Mouse (Mus musculus) heart, embryonic 15.5 days (tissue): ENCODE measurements around the gene Kif6. TPM values are rescaled to one million over a fixed set of nuclear protein-coding genes. Genes with fewer than 3 reads are reported as not detected.

Experiments
- ATAC-seq: fragments of 200-750 bp; cut with Nextera tagmentation; replicated peaks from 2 replicates; pipeline ENCODE4 v1.8.0; 2017; ENCODE audit warnings: low read depth, moderate TSS enrichment; ENCODE audit not compliant: insufficient number of reproducible peaks, insufficient read depth, low FRiP score
- H3K27ac ChIP-seq: fragments of 300-500 bp; sonication (generic); 2 replicates; pipeline ENCODE4 v1.5.1; 2015; ENCODE audit warnings: mild to moderate bottlenecking, inconsistent platforms
- H3K27me3 ChIP-seq: fragments of 300-500 bp; sonication (generic); 2 replicates; pipeline ENCODE4 v1.6.1; 2015; ENCODE audit warnings: inconsistent platforms
- H3K36me3 ChIP-seq: fragments of 300-500 bp; sonication (generic); 2 replicates; pipeline ENCODE4 v1.6.1; 2015; ENCODE audit warnings: mild to moderate bottlenecking, inconsistent platforms
- H3K4me1 ChIP-seq: fragments of 300-500 bp; sonication (generic); replicated peaks from 2 replicates; pipeline ENCODE4 v1.6.1; 2015; ENCODE audit warnings: inconsistent platforms
- H3K4me2 ChIP-seq: fragments of 300-500 bp; sonication (generic); 2 replicates; pipeline ENCODE4 v1.6.1; 2015; ENCODE audit warnings: inconsistent platforms, mild to moderate bottlenecking, moderate library complexity
- H3K4me3 ChIP-seq: fragments of 300-500 bp; sonication (generic); 2 replicates; pipeline ENCODE4 v1.5.1; 2015; ENCODE audit warnings: mild to moderate bottlenecking, inconsistent platforms
- H3K9ac ChIP-seq: fragments of 300-500 bp; sonication (generic); 2 replicates; pipeline ENCODE4 v1.6.1; 2015; ENCODE audit warnings: mild to moderate bottlenecking, inconsistent platforms
- H3K9me3 ChIP-seq: fragments of 300-500 bp; sonication (generic); replicated peaks from 2 replicates; pipeline ENCODE4 v1.6.1; 2016; ENCODE audit warnings: inconsistent platforms
- WGBS: fragments of 180-500 bp; shearing (Covaris S2); methylation state at CpG from one replicate; pipeline ENCODE4 v1.1.7; 2015; ENCODE audit warnings: mixed read lengths; 5-methylcytosine and 5-hydroxymethylcytosine counted together
- polyA plus RNA-seq: library from polyadenylated mRNA; unstranded; fragments of >200 nt; fragmentation: Nextera tagmentation; extraction: Ambion mirVana; gene quantifications from 2 replicates; pipeline ENCODE4 v1.2.1, GENCODE M21; 2015

The Kif6 gene
- polyA plus RNA-seq, 1 experiment from 2014 or later = 1.9 TPM

DNA sequence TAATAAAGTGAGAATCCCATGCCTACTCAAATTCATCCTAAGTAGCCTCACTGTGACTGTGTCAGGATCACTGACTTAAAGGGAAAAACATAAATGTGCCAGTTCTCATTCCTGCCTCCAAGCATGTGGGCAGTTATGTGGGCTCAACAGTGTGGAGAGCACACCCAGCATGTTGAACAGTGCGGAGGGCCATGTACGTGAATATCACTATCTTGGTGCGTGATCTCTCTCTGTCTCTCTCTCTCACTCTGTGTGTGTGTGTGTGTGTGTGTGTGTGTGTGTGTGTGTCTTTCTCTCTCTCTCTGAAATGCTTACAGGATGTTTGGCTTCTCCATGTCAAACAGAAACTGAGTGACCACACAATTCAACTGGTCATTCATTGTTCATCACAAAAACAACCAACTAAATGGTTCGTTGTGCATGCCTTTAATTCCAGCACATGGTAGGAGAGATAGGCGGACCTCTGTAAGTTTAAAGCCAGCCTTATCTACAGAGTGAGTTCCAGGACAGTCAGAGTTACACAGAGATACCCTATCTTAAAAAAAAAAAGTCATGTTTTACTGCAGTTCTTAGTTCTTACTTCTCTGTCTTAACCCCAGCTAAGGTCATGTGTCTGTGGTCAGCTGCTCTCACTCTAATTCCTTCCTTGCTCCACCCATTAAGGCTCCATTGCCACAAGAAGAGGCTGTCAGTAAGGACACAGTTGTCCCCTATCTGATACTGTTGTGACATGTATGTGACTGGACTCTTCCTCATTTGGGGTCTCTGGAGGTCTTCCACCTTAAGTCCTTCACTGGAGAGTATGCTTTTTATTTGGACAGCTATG is 266.2 kb downstream of the Kif6 start:
- WGBS = 57% methylated on average over 5 of the region's 5 CpGs
- Histone ChIP-seq H3K9me3 (no peaks in the 10 kb centered on the region), H3K4me1 (peaks cover 5% of the 10 kb centered on the region; the same call in 1 of the 2 replicates), H3K4me3 (no peak overlapping the region), H3K4me2 (no peak overlapping the region), H3K27me3 (0 out of 2 replicates have a peak, but pooled peaks cover under 1% of the 10 kb centered on the region), H3K36me3 (no peaks in the 10 kb centered on the region), H3K27ac (no peak overlapping the region), H3K9ac (no peak overlapping the region)
- ATAC-seq = no peak

GRCm38 (mm10) chr17:49881796-49882195 is 266.9 kb downstream of the Kif6 start:
- 74% methylated on average over 7 of the region's 7 CpGs for WGBS

DNA sequence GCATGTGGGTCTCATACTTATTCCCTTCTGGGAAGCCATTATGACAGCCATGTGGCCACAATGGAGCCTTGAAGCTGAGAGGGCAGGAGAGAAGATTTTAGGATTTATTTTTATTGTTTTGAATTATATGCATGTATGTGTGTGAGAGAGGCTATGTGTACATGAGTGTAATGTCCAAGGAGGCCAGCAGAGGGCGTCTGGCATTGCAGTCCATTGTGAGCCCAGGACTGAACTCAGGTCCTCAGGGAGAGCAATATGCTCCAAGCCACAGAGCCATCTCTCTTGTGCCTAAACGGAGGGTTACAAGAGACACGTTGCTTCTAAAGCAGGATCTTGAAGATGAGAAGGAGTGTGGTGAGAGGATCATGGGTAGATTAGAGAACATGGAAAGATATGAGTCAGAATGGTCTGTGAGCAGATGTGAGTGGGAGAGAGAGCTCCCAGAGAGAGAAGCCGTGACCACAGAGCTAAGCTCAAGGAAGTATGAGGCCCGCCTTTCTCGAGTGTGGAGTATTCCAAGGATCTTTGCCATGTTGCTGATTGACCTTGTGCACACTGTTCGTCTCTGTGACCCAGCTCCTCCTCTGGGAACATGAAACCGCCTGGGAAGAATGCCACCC is 268.3 kb downstream of the Kif6 start:
- Histone ChIP-seq H3K4me1 (peaks cover 8% of the 10 kb centered on the region; the same call in 1 of the 2 replicates), H3K27me3 (no peaks in the 10 kb centered on the region), H3K4me2 (no peak overlapping the region), H3K9ac (no peak overlapping the region), H3K9me3 (no peaks in the 10 kb centered on the region), H3K36me3 (no peaks in the 10 kb centered on the region), H3K4me3 (no peak overlapping the region), H3K27ac (no peak overlapping the region)
- WGBS = 79% methylated on average over 8 of the region's 8 CpGs
- no peak for ATAC-seq

More at GRCm38 (mm10) chr17:49881796-49882195, 266.9 kb downstream of the Kif6 start:
- ATAC-seq = no peak
- H3K36me3 ChIP-seq = no peaks in the 10 kb centered on the region
- no peak overlapping the region for H3K9ac ChIP-seq
- no peak overlapping the region for H3K4me3 ChIP-seq
- no peaks in the 10 kb centered on the region for H3K9me3 ChIP-seq
- H3K27me3 ChIP-seq = no peaks in the 10 kb centered on the region
- H3K27ac ChIP-seq = no peak overlapping the region
- H3K4me2 ChIP-seq = no peak overlapping the region
- peaks cover 5% of the 10 kb centered on the region; the same call in 1 of the 2 replicates for H3K4me1 ChIP-seq

DNA sequence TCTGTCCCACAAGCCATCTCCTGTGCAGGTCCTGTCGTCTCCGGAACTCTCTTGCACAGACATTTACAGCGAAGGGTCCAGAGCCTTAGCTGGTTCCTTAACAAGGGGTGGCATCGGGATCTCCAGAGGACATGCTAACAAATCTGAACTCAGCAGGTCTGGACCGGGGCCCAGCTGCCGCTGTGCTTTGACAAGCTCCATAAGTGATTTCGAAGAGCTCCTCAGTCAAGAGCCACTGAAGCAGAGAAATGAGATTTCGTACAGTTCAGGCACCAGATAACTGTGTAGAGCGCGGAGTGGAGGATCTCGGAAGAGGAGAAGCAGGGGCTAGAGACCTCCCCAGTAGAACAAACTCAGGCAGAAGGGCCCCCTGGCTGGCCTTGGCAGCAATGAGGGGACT is 270.1 kb downstream of the Kif6 start:
- WGBS = 50% methylated on average over 11 of the region's 11 CpGs

DNA sequence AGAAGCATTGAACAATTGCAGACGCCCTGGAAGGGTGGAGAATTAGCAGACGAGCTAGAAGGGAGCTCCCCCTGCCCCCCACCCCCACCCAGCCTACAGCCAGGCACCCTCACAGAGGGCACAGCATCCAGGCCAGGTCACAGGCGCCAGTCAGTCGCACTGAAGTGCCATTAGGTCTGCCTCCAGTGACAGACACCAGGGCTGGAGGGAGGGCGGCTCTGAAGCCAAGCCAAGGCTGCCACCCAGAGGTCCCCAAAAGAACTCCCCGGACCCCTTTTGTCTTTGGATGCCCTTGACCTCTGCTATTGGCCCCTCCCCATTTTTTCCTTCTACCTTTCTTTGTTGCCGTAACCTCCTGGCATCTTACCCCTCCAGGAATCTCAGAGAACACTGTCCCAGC is 274.7 kb downstream of the Kif6 start:
- H3K36me3 ChIP-seq = no peaks in the 10 kb centered on the region
- H3K27ac ChIP-seq = no peak overlapping the region
- no peak overlapping the region for H3K4me3 ChIP-seq
- H3K9ac ChIP-seq = no peak overlapping the region
- H3K4me1 ChIP-seq = peaks cover 8% of the 10 kb centered on the region; the same call in 1 of the 2 replicates
- no peak overlapping the region for H3K4me2 ChIP-seq
- peak; percentile 50; the same call in 1 of the 2 replicates for ATAC-seq
- no peaks in the 10 kb centered on the region for H3K9me3 ChIP-seq
- WGBS = 21% methylated on average over 7 of the region's 7 CpGs
- H3K27me3 ChIP-seq = no peaks in the 10 kb centered on the region

More for the DNA sequence above, 270.1 kb downstream of the Kif6 start:
- Histone ChIP-seq H3K9me3 (no peaks in the 10 kb centered on the region), H3K9ac (no peak overlapping the region), H3K27me3 (no peaks in the 10 kb centered on the region), H3K27ac (no peak overlapping the region), H3K4me2 (no peak overlapping the region), H3K4me3 (no peak overlapping the region), H3K36me3 (no peaks in the 10 kb centered on the region), H3K4me1 (peaks cover 8% of the 10 kb centered on the region; the same call in 1 of the 2 replicates)
- ATAC-seq = no peak

DNA sequence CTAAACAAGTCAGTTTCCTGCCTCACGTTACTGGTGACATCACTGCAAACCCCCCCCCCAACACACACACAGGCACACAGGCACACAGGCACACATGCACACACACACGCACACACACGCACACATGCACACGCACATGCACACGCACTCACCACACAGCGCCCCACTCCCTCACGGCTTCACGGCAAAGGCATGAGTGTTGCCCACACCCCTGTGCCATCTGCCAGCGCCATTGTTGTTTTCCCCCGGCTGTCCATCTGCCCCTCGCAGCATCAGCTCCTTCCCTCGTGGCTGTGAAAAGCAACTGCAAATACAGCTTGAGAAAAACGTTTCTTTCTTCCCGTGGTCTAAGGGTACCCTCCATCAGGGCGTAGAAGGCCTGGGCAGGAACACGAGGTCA is 275.9 kb downstream of the Kif6 start:
- ATAC-seq = no peak
- 86% methylated on average over 16 of the region's 16 CpGs for WGBS
- no peaks in the 10 kb centered on the region for H3K27me3 ChIP-seq
- H3K4me1 ChIP-seq = 0 out of 2 replicates have a peak, but pooled peaks cover 2% of the 10 kb centered on the region
- no peak overlapping the region for H3K4me3 ChIP-seq
- no peaks in the 10 kb centered on the region for H3K9me3 ChIP-seq
- no peak overlapping the region for H3K9ac ChIP-seq
- H3K36me3 ChIP-seq = no peaks in the 10 kb centered on the region
- H3K4me2 ChIP-seq = no peak overlapping the region
- H3K27ac ChIP-seq = no peak overlapping the region

DNA sequence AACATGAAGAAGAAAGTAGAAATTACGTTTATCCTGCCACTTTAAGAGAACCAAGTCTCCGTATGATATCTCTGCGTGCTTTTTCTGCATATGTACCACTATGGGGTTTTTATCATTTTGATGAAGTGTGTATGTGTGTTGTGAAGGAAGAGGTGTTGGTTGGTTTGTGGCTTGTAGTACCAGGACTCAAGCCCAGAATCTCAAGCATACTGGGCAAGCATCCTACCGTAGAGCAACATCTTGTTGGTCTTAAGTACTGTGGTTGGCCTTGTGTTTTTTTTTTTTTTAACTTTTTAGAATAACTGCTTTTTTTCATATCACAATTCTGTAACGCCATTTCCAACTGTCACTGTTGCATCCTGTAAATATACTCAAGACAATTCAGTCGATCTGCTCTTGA is 277.5 kb downstream of the Kif6 start:
- no peak overlapping the region for H3K4me2 ChIP-seq
- no peaks in the 10 kb centered on the region for H3K4me1 ChIP-seq
- ATAC-seq = no peak
- no peaks in the 10 kb centered on the region for H3K27me3 ChIP-seq
- no peaks in the 10 kb centered on the region for H3K9me3 ChIP-seq
- no peaks in the 10 kb centered on the region for H3K36me3 ChIP-seq
- H3K4me3 ChIP-seq = no peak overlapping the region
- H3K27ac ChIP-seq = no peak overlapping the region
- no peak overlapping the region for H3K9ac ChIP-seq
- WGBS = 78% methylated on average over 6 of the region's 6 CpGs

DNA sequence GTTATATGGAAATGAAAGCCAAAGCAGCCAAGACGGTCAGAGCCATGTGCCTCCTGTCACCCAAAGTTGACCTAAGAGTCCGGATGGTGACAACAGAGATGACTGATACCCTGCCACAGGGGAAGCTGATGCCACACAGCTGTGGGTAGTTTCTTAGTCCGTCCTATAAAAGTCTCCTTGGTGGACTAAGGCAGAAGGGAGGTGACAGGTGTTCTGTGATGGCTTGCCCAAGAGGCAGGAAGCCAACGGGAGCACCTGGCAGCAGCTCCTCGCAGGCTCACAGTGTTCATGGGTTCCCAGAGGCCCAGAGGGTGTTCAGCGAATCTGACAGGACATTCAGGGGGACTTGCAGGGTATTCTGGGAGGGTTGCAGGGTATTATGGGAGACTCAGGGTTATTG is 279.5 kb downstream of the Kif6 start:
- Histone ChIP-seq H3K27ac (no peak overlapping the region), H3K4me3 (no peak overlapping the region), H3K9ac (no peak overlapping the region), H3K27me3 (peaks cover 4% of the 10 kb centered on the region), H3K4me2 (no peak overlapping the region), H3K4me1 (no peaks in the 10 kb centered on the region; the same call in 1 of the 2 replicates), H3K36me3 (no peaks in the 10 kb centered on the region), H3K9me3 (no peaks in the 10 kb centered on the region)
- ATAC-seq = no peak
- 76% methylated on average over 6 of the region's 6 CpGs for WGBS

- Histone ChIP-seq H3K4me2 (no peak overlapping the region), H3K27me3 (peaks cover 29% of the 10 kb centered on the region), H3K9me3 (no peaks in the 10 kb centered on the region), H3K9ac (no peak overlapping the region), H3K27ac (no peak overlapping the region), H3K4me1 (peaks cover 10% of the 10 kb centered on the region), H3K4me3 (no peak overlapping the region), H3K36me3 (no peaks in the 10 kb centered on the region)
- no peak for ATAC-seq
- 12% methylated on average over 7 of the region's 7 CpGs for WGBS
Measured at GRCm38 (mm10) chr17:49898849-49899331, 284.0 kb downstream of the Kif6 start.

GRCm38 (mm10) chr17:49902613-49903012 is 287.7 kb downstream of the Kif6 start:
- WGBS = 87% methylated on average over 7 of the region's 7 CpGs
- H3K36me3 ChIP-seq = no peaks in the 10 kb centered on the region
- peaks cover 10% of the 10 kb centered on the region for H3K4me1 ChIP-seq
- no peaks in the 10 kb centered on the region for H3K9me3 ChIP-seq
- H3K27ac ChIP-seq = no peak overlapping the region
- H3K9ac ChIP-seq = no peak overlapping the region
- peaks cover 29% of the 10 kb centered on the region for H3K27me3 ChIP-seq
- no peak for ATAC-seq
- no peak overlapping the region for H3K4me2 ChIP-seq
- no peak overlapping the region for H3K4me3 ChIP-seq

GRCm38 (mm10) chr17:49923429-49923828 is 308.5 kb downstream of the Kif6 start:
- 79% methylated on average over 4 of the region's 4 CpGs for WGBS
- H3K4me3 ChIP-seq = no peak overlapping the region
- H3K27me3 ChIP-seq = no peaks in the 10 kb centered on the region
- no peaks in the 10 kb centered on the region for H3K4me1 ChIP-seq
- no peak overlapping the region for H3K4me2 ChIP-seq
- H3K9ac ChIP-seq = no peak overlapping the region
- no peak for ATAC-seq
- no peaks in the 10 kb centered on the region for H3K36me3 ChIP-seq
- H3K9me3 ChIP-seq = no peaks in the 10 kb centered on the region
- H3K27ac ChIP-seq = no peak overlapping the region
